Mouse (Mus musculus) liver, adult 2 months (tissue): Measurements from ENCODE around the gene Adamts12.

ENCODE experiments used
- CTCF ChIP-seq: fragments of 200-500 bp; IDR thresholded peaks from 2 replicates; pipeline ENCODE4 v1.5.1; 2011; ENCODE audit warnings: low read depth, low read length, control low read depth
- POLR2A ChIP-seq: fragments of 200-500 bp; IDR thresholded peaks from 2 replicates; pipeline ENCODE4 v1.6.1; 2011; ENCODE audit warnings: low read length, control low read depth; ENCODE audit not compliant: insufficient read depth; ENCODE audit errors: extremely low read depth

GRCm38 (mm10) chr15:11083678-11084077, 19.1 kb downstream of the Adamts12 start:
- TF ChIP-seq CTCF (no peak), POLR2A (no peak)
